8 mouse cellular contexts compared by ENCODE assay signal in genomic region chr1:73954614-73955013, GRCm38 (mm10).
A peak's percentile ranks its signal among the peaks of the same experiment; 100 is the strongest.
DNase-seq lines count a peak whose midpoint lies in the region; ATAC-seq lines count a peak whose summit lies in the region.

No protein-coding gene starts in this region.

- no peak overlapping the region for H3K4me2 ChIP-seq in embryonic facial prominence, embryonic 14.5 days (ENCODE audit: low read depth, low read length)

- peaks cover 26% of the 10 kb centered on the region for H3K4me1 ChIP-seq in embryonic facial prominence, embryonic 14.5 days (ENCODE audit: control insufficient read depth, insufficient read depth, low read length)

- no peak overlapping the region for H3K4me3 ChIP-seq in embryonic facial prominence, embryonic 14.5 days (ENCODE audit: low read depth, low read length)

- peak; percentile 98 for DNase-seq in heart, adult 11 months
- no peak for DNase-seq in heart, postnatal 25 days (ENCODE audit: low spot score)
- DNase-seq in embryonic facial prominence, embryonic 14.5 days (ENCODE audit: low spot score): no peak
- DNase-seq in kidney, adult 9 months: peak; percentile 67
- peak; percentile 56 to 74 for DNase-seq in lung, postnatal 4 days

- H3K27me3 ChIP-seq in embryonic facial prominence, embryonic 14.5 days (replicated peaks; ENCODE audit: control insufficient read depth, insufficient read depth, low read length): no peaks in the 10 kb centered on the region

- no peak overlapping the region for H3K9ac ChIP-seq in embryonic facial prominence, embryonic 14.5 days (ENCODE audit: low read depth, low read length)

- no peaks in the 10 kb centered on the region for H3K9me3 ChIP-seq in embryonic facial prominence, embryonic 14.5 days (ENCODE audit: control insufficient read depth, low read length)

- H3K27ac ChIP-seq in embryonic facial prominence, embryonic 14.5 days (replicated peaks; ENCODE audit: low read depth, low read length): no peak overlapping the region

- intact Hi-C loops in heart, postnatal 25 days (cut with DNase I): no loop called here

- WGBS in embryonic facial prominence, embryonic 14.5 days: 47% methylated on average over 4 of the region's 4 CpGs

- ATAC-seq in embryonic facial prominence, embryonic 14.5 days (ENCODE audit: low read depth): peak; percentile 38; the same call in 1 of the 2 replicates
- ATAC-seq in frontal cortex, adult (ENCODE audit: low TSS enrichment): no peak
- ATAC-seq in CD4-positive, CD25-positive, alpha-beta regulatory T cell, adult 4 months: no peak
- no peak for ATAC-seq in activated CD4-positive, CD25-positive, alpha-beta regulatory T cell, adult 4 months

- H3K36me3 ChIP-seq in embryonic facial prominence, embryonic 14.5 days (ENCODE audit: control insufficient read depth, insufficient read depth, low read length): peaks cover 34% of the 10 kb centered on the region

Comparison
In these comparisons a context has a peak if more than half of its experiments do, and no peak if none do; other contexts are left out.
1. DNase-seq: peak in heart, adult 11 months (single experiment), kidney, adult 9 months (single experiment) and lung, postnatal 4 days (2 of 2); none in heart, postnatal 25 days (single experiment) and embryonic facial prominence, embryonic 14.5 days (single experiment).